Mouse (Mus musculus): Measurements from ENCODE around the gene Rnase4. TPM values are rescaled to one million over a fixed set of nuclear protein-coding genes. Genes with fewer than 3 reads are reported as not detected.

Gene Rnase4
- polyA plus RNA-seq, 1 experiment from 2014 or later, result 45.7 TPM

GRCm38 (mm10) chr14:51145521-51145920 lies 54.6 kb downstream of the Rnase4 start:
- no peaks in the 10 kb centered on the region for H3K27me3 ChIP-seq
- ATAC-seq (no peak), DNase-seq (ENCODE audit: low read depth, low spot score) (no peak)
- CTCF ChIA-PET, result no interaction called here
- in situ Hi-C loops (cut with MboI; ENCODE audit: low pct_unique_long_range_greater_than_20kb), result no loop called here
- POLR2A ChIA-PET, result no interaction called here
- TF ChIP-seq CTCF (IDR thresholded peaks at IDR 0.05), result no peak

GRCm38 (mm10) chr14:51146685-51147084 lies 55.8 kb downstream of the Rnase4 start, which contains the start of gene Rnase1:
Gene Rnase1, minus strand, starts transcription at chr14:51146785.
- ChIA-PET POLR2A (no interaction called here), CTCF (no interaction called here)
- H3K27me3 ChIP-seq, result no peaks in the 10 kb centered on the region
- TF ChIP-seq CTCF (IDR thresholded peaks at IDR 0.05), result no peak
- in situ Hi-C loops (cut with MboI; ENCODE audit: low pct_unique_long_range_greater_than_20kb), result no loop called here
- DNase-seq (ENCODE audit: low read depth, low spot score) (no peak), ATAC-seq (no peak)

- DNase-seq (ENCODE audit: low read depth, low spot score), result no peak
- in situ Hi-C loops (cut with MboI; ENCODE audit: low pct_unique_long_range_greater_than_20kb), result no loop called here
Measured at GRCm38 (mm10) chr14:51148006-51148405, 57.1 kb downstream of the Rnase4 start.

GRCm38 (mm10) chr14:51149164-51149563 lies 58.3 kb downstream of the Rnase4 start:
- ChIA-PET CTCF (no interaction called here), POLR2A (no interaction called here)
- no peak for DNase-seq (ENCODE audit: low read depth, low spot score)
- no peak for TF ChIP-seq CTCF (IDR thresholded peaks at IDR 0.05)
- no peaks in the 10 kb centered on the region for H3K27me3 ChIP-seq
- in situ Hi-C loops (cut with MboI; ENCODE audit: low pct_unique_long_range_greater_than_20kb), result no loop called here
- ATAC-seq, result no peak

More at GRCm38 (mm10) chr14:51148006-51148405, 57.1 kb downstream of the Rnase4 start:
- ATAC-seq, result no peak
- H3K27me3 ChIP-seq, result no peaks in the 10 kb centered on the region
- no peak for TF ChIP-seq CTCF (IDR thresholded peaks at IDR 0.05)
- ChIA-PET CTCF (no interaction called here), POLR2A (no interaction called here)

- H3K27me3 ChIP-seq, result peaks cover 3% of the 10 kb centered on the region
- no peak for TF ChIP-seq CTCF (IDR thresholded peaks at IDR 0.05)
- ATAC-seq (no peak), DNase-seq (ENCODE audit: low read depth, low spot score) (no peak)
- in situ Hi-C loops (cut with MboI; ENCODE audit: low pct_unique_long_range_greater_than_20kb), result no loop called here
- ChIA-PET CTCF (no interaction called here), POLR2A (no interaction called here)
Measured at GRCm38 (mm10) chr14:51150206-51150831, 59.4 kb downstream of the Rnase4 start.

- no peak for ATAC-seq
- no peak for DNase-seq (ENCODE audit: low read depth, low spot score)
- peaks cover 4% of the 10 kb centered on the region for H3K27me3 ChIP-seq
- in situ Hi-C loops (cut with MboI; ENCODE audit: low pct_unique_long_range_greater_than_20kb), result no loop called here
- ChIA-PET POLR2A (no interaction called here), CTCF (no interaction called here)
- no peak for TF ChIP-seq CTCF (IDR thresholded peaks at IDR 0.05)
Measured at GRCm38 (mm10) chr14:51152249-51152870, 61.5 kb downstream of the Rnase4 start.

Other genes with a start within 250 kb of the Rnase4 start
- gene Tep1, start 220.5 kb upstream of the Rnase4 start, polyA plus RNA-seq (2021), result 19.6 TPM
- 0.44 TPM for gene Klhl33, start 193.6 kb upstream of the Rnase4 start, polyA plus RNA-seq (2021)
- gene Osgep, start 166.2 kb upstream of the Rnase4 start, polyA plus RNA-seq (2021), result 54.3 TPM
- gene Apex1, start 166.1 kb upstream of the Rnase4 start, polyA plus RNA-seq (2021), result 115 TPM
- 71.0 TPM for gene Pip4p1, start 160.2 kb upstream of the Rnase4 start, polyA plus RNA-seq (2021)
- 53.3 TPM for gene Pnp, start 160.0 kb upstream of the Rnase4 start, polyA plus RNA-seq (2021)
- 31.5 TPM for gene Gm49342, start 146.6 kb upstream of the Rnase4 start, polyA plus RNA-seq (2021)
- 2.9 TPM for gene Pnp2, start 135.1 kb upstream of the Rnase4 start, polyA plus RNA-seq (2021)
- not detected for gene Rnase10, start 83.3 kb upstream of the Rnase4 start, polyA plus RNA-seq (2021)
- not detected for gene Rnase9, start 49.2 kb upstream of the Rnase4 start, polyA plus RNA-seq (2021)
- gene Rnase11, start 40.9 kb upstream of the Rnase4 start, polyA plus RNA-seq (2021), result not detected
- not detected for gene Rnase12, start 33.4 kb upstream of the Rnase4 start, polyA plus RNA-seq (2021)
- gene Olfr750, start 16.6 kb upstream of the Rnase4 start, polyA plus RNA-seq (2021), result not detected
- gene Ang, start 73 bp downstream of the Rnase4 start, polyA plus RNA-seq (2021), result 1.3 TPM
- not detected for gene Eddm3b, start 23.3 kb downstream of the Rnase4 start, polyA plus RNA-seq (2021)
- not detected for gene Rnase6, start 32.8 kb downstream of the Rnase4 start, polyA plus RNA-seq (2021)
- gene Rnase1, start 55.7 kb downstream of the Rnase4 start, polyA plus RNA-seq (2021), result not detected
- not detected for gene Rnase2b, start 71.2 kb downstream of the Rnase4 start, polyA plus RNA-seq (2021)
- gene Ang2, start 108.1 kb downstream of the Rnase4 start, polyA plus RNA-seq (2021), result not detected
- gene Ear14, start 112.3 kb downstream of the Rnase4 start, polyA plus RNA-seq (2021), result not detected
- not detected for gene Rnase2a, start 165.0 kb downstream of the Rnase4 start, polyA plus RNA-seq (2021)

All from Patski (cell line).